Mouse (Mus musculus) embryonic facial prominence, embryonic 13.5 days (tissue): ENCODE results near the gene Atp8a1. TPM values are rescaled to one million over a fixed set of nuclear protein-coding genes. Genes with fewer than 3 reads are reported as not detected.
"Not testable (repeated sequence)": the region's sequence is repeated elsewhere in the genome, so short reads cannot be mapped to it uniquely, and the experiment has no call there.

Experiments used
- ATAC-seq: fragments of 200-750 bp; cut with Nextera tagmentation; 2 replicates; pipeline ENCODE4 v1.8.0; 2017; ENCODE audit warnings: low read depth; ENCODE audit not compliant: insufficient number of reproducible peaks, insufficient read depth, low FRiP score, low TSS enrichment
- H3K27ac ChIP-seq: fragments of 300-500 bp; sonication (generic); 2 replicates; pipeline ENCODE4 v1.5.1; 2015; ENCODE audit warnings: moderate library complexity, mild to moderate bottlenecking, inconsistent platforms
- H3K27me3 ChIP-seq: fragments of 300-500 bp; sonication (generic); 2 replicates; pipeline ENCODE4 v1.6.1; 2015; ENCODE audit warnings: mild to moderate bottlenecking, inconsistent platforms
- H3K36me3 ChIP-seq: fragments of 300-500 bp; sonication (generic); 2 replicates; pipeline ENCODE4 v1.6.1; 2015; ENCODE audit warnings: mild to moderate bottlenecking, inconsistent platforms
- H3K4me1 ChIP-seq: fragments of 300-500 bp; sonication (generic); 2 replicates; pipeline ENCODE4 v1.6.1; 2015; ENCODE audit warnings: inconsistent platforms
- H3K4me2 ChIP-seq: fragments of 300-500 bp; sonication (generic); 2 replicates; pipeline ENCODE4 v1.6.1; 2015; ENCODE audit warnings: moderate library complexity, mild to moderate bottlenecking, inconsistent platforms
- H3K4me3 ChIP-seq: fragments of 300-500 bp; sonication (generic); 2 replicates; pipeline ENCODE4 v1.5.1; 2015; ENCODE audit warnings: mild to moderate bottlenecking, inconsistent platforms
- H3K9ac ChIP-seq: fragments of 300-500 bp; sonication (generic); 2 replicates; pipeline ENCODE4 v1.6.1; 2015; ENCODE audit warnings: mild to moderate bottlenecking, inconsistent platforms
- H3K9me3 ChIP-seq: fragments of 300-500 bp; sonication (generic); 2 replicates; pipeline ENCODE4 v1.6.1; 2016; ENCODE audit warnings: inconsistent platforms
- WGBS: fragments of 180-500 bp; shearing (Covaris S2); methylation state at CpG from one replicate; pipeline ENCODE4 v1.1.7; 2015; ENCODE audit warnings: mixed read lengths; 5-methylcytosine and 5-hydroxymethylcytosine counted together
- polyA plus RNA-seq: library from polyadenylated mRNA; unstranded; fragments of >200 nt; fragmentation: Nextera tagmentation; extraction: Ambion mirVana; gene quantifications from 2 replicates; pipeline ENCODE4 v1.2.1, GENCODE M21; 2015

The Atp8a1 gene
- polyA plus RNA-seq, 1 experiment from 2014 or later, result 4.3 TPM

- no peak overlapping the region for H3K4me2 ChIP-seq
- no peak overlapping the region for H3K27ac ChIP-seq
- H3K9ac ChIP-seq, result no peak overlapping the region
- no peak overlapping the region for H3K4me3 ChIP-seq
- H3K27me3 ChIP-seq, result no peaks in the 10 kb centered on the region
- no peaks in the 10 kb centered on the region for H3K36me3 ChIP-seq
- H3K4me1 ChIP-seq, result no peaks in the 10 kb centered on the region; the same call in 1 of the 2 replicates
- ATAC-seq, result no peak
- H3K9me3 ChIP-seq, result no peaks in the 10 kb centered on the region
- 81% methylated on average over 5 of the region's 5 CpGs for WGBS
These were observed 23.5 kb downstream of the Atp8a1 start for GRCm38 (mm10) chr5:67823771-67824170.

GRCm38 (mm10) chr5:67822619-67823018, 24.6 kb downstream of the Atp8a1 start:
- H3K4me1 ChIP-seq, result no peaks in the 10 kb centered on the region; the same call in 1 of the 2 replicates
- 70% methylated on average over 6 of the region's 6 CpGs for WGBS
- H3K4me3 ChIP-seq, result no peak overlapping the region
- no peaks in the 10 kb centered on the region for H3K27me3 ChIP-seq
- no peak for ATAC-seq
- H3K4me2 ChIP-seq, result no peak overlapping the region
- H3K27ac ChIP-seq, result no peak overlapping the region
- no peak overlapping the region for H3K9ac ChIP-seq
- H3K9me3 ChIP-seq, result no peaks in the 10 kb centered on the region
- no peaks in the 10 kb centered on the region for H3K36me3 ChIP-seq

GRCm38 (mm10) chr5:67821987-67822401, 25.2 kb downstream of the Atp8a1 start:
- no peak for ATAC-seq
- Histone ChIP-seq H3K27ac (no peak overlapping the region), H3K36me3 (no peaks in the 10 kb centered on the region), H3K4me2 (no peak overlapping the region), H3K27me3 (no peaks in the 10 kb centered on the region), H3K4me1 (no peaks in the 10 kb centered on the region; the same call in 1 of the 2 replicates), H3K9ac (no peak overlapping the region), H3K4me3 (no peak overlapping the region), H3K9me3 (no peaks in the 10 kb centered on the region)
- WGBS, result 78% methylated on average over 8 of the region's 8 CpGs

GRCm38 (mm10) chr5:67821185-67821584, 26.0 kb downstream of the Atp8a1 start:
- Histone ChIP-seq H3K36me3 (no peaks in the 10 kb centered on the region), H3K4me3 (no peak overlapping the region), H3K4me2 (no peak overlapping the region), H3K27me3 (no peaks in the 10 kb centered on the region), H3K9me3 (no peaks in the 10 kb centered on the region), H3K27ac (no peak overlapping the region), H3K4me1 (no peaks in the 10 kb centered on the region; the same call in 1 of the 2 replicates), H3K9ac (no peak overlapping the region)
- 88% methylated on average over 2 of the region's 2 CpGs for WGBS
- ATAC-seq, result no peak

GRCm38 (mm10) chr5:67819451-67819850, 27.8 kb downstream of the Atp8a1 start:
- no peaks in the 10 kb centered on the region for H3K36me3 ChIP-seq
- 68% methylated on average over 5 of the region's 5 CpGs for WGBS

GRCm38 (mm10) chr5:67815572-67816325, 31.5 kb downstream of the Atp8a1 start:
- ATAC-seq, result no peak
- no peaks in the 10 kb centered on the region for H3K9me3 ChIP-seq
- WGBS, result 58% methylated on average over 16 of the region's 16 CpGs
- peaks cover 9% of the 10 kb centered on the region for H3K4me1 ChIP-seq
- no peaks in the 10 kb centered on the region for H3K27me3 ChIP-seq
- H3K27ac ChIP-seq, result no peak overlapping the region
- no peaks in the 10 kb centered on the region for H3K36me3 ChIP-seq
- H3K4me3 ChIP-seq, result no peak overlapping the region
- no peak overlapping the region; the same call in 1 of the 2 replicates for H3K4me2 ChIP-seq
- no peak overlapping the region for H3K9ac ChIP-seq

More at GRCm38 (mm10) chr5:67819451-67819850, 27.8 kb downstream of the Atp8a1 start:
- Histone ChIP-seq H3K4me3 (no peak overlapping the region), H3K27ac (no peak overlapping the region), H3K4me1 (peaks cover 9% of the 10 kb centered on the region), H3K9me3 (no peaks in the 10 kb centered on the region), H3K9ac (no peak overlapping the region), H3K4me2 (no peak overlapping the region), H3K27me3 (no peaks in the 10 kb centered on the region)
- ATAC-seq, result no peak

GRCm38 (mm10) chr5:67815060-67815459, 32.2 kb downstream of the Atp8a1 start:
- H3K4me3 ChIP-seq, ATAC-seq, H3K9ac ChIP-seq, H3K9me3 ChIP-seq, H3K27me3 ChIP-seq, H3K4me1 ChIP-seq, H3K27ac ChIP-seq, H3K36me3 ChIP-seq, H3K4me2 ChIP-seq: not testable (repeated sequence)
- WGBS, result 74% methylated on average over 8 of the region's 8 CpGs

- H3K4me2 ChIP-seq, result no peak overlapping the region
- no peaks in the 10 kb centered on the region for H3K27me3 ChIP-seq
- no peak overlapping the region for H3K4me3 ChIP-seq
- H3K9ac ChIP-seq, result no peak overlapping the region
- WGBS, result 85% methylated on average over 7 of the region's 7 CpGs
- H3K4me1 ChIP-seq, result peaks cover 9% of the 10 kb centered on the region
- no peaks in the 10 kb centered on the region for H3K9me3 ChIP-seq
- ATAC-seq, result no peak
- H3K27ac ChIP-seq, result no peak overlapping the region
- no peaks in the 10 kb centered on the region for H3K36me3 ChIP-seq
These were observed 32.7 kb downstream of the Atp8a1 start for GRCm38 (mm10) chr5:67814437-67814965.

GRCm38 (mm10) chr5:67813334-67813733, 33.9 kb downstream of the Atp8a1 start:
- H3K9ac ChIP-seq, result no peak overlapping the region

GRCm38 (mm10) chr5:67802174-67803030, 44.8 kb downstream of the Atp8a1 start:
- Histone ChIP-seq H3K4me2 (no peak overlapping the region), H3K4me1 (no peaks in the 10 kb centered on the region), H3K27me3 (no peaks in the 10 kb centered on the region), H3K9me3 (no peaks in the 10 kb centered on the region), H3K4me3 (no peak overlapping the region), H3K9ac (no peak overlapping the region), H3K27ac (no peak overlapping the region), H3K36me3 (no peaks in the 10 kb centered on the region)
- 89% methylated on average over 17 of the region's 17 CpGs for WGBS
- ATAC-seq, result no peak

More at GRCm38 (mm10) chr5:67813334-67813733, 33.9 kb downstream of the Atp8a1 start:
- no peak for ATAC-seq
- 92% methylated on average over 5 of the region's 5 CpGs for WGBS
- no peak overlapping the region for H3K4me3 ChIP-seq
- peaks cover 9% of the 10 kb centered on the region for H3K4me1 ChIP-seq
- no peak overlapping the region for H3K27ac ChIP-seq
- H3K36me3 ChIP-seq, result no peaks in the 10 kb centered on the region
- H3K9me3 ChIP-seq, result no peaks in the 10 kb centered on the region
- H3K4me2 ChIP-seq, result no peak overlapping the region
- no peaks in the 10 kb centered on the region for H3K27me3 ChIP-seq

GRCm38 (mm10) chr5:67800801-67801200, 46.4 kb downstream of the Atp8a1 start:
- Histone ChIP-seq H3K4me3 (no peak overlapping the region), H3K27ac (no peak overlapping the region), H3K4me2 (no peak overlapping the region), H3K4me1 (no peaks in the 10 kb centered on the region), H3K9me3 (no peaks in the 10 kb centered on the region), H3K27me3 (no peaks in the 10 kb centered on the region), H3K36me3 (no peaks in the 10 kb centered on the region), H3K9ac (no peak overlapping the region)
- no peak for ATAC-seq
- 78% methylated on average over 8 of the region's 8 CpGs for WGBS
